Mouse (Mus musculus) MEL (cell line): ENCODE data around the gene Wdr86.

Experiments used
- EP300 ChIP-seq, 2 experiments: IDR thresholded peaks; 2 replicates each; pipeline ENCODE4 v1.6.1; 2011; ENCODE audit warnings: improper control_type of control experiment in 2 of 2, low read length in 2 of 2, low read depth in 1 of 2, mild to moderate bottlenecking in 1 of 2
- MXI1 ChIP-seq: IDR thresholded peaks from 2 replicates; pipeline ENCODE4 v1.6.1; 2011; ENCODE audit warnings: mild to moderate bottlenecking, low read depth, low read length, improper control_type of control experiment

DNA sequence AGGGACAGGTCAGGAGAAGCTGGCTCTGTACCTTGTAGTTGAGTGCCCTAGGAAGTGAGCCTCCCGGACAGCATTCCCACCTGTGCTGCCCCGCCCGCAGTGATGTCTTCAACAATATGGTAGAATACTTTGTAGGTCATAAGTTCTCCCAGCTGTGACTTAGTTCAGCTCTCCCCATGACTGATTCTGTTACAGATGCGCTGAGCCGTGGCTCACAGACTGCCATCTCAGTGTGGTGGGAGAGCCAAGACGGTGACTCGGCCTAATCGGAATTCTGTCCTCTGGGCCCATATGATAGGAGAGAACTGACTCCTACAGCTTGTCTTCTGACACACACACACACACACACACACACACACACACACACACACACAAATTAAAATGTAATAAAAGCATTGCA, 25.9 kb downstream of the Wdr86 start:
- TF ChIP-seq EP300 (IDR thresholded peaks at IDR 0.05; ENCODE audit: low read depth in 1 of 2, low read length in 2 of 2) = no peak
- no peak for TF ChIP-seq MXI1
